Mouse (Mus musculus) midbrain, embryonic 10.5 days (tissue): ENCODE results near the gene 4930404N11Rik. TPM values are rescaled to one million over a fixed set of nuclear protein-coding genes. Genes with fewer than 3 reads are reported as not detected.
A peak's percentile ranks its signal among the peaks of the same experiment; 100 is the strongest.

ENCODE experiments used
- DNase-seq: peaks from one replicate; pipeline ENCODE4 v3.0.0-alpha.2; 2017; ENCODE audit warnings: low spot score
- H3K27ac ChIP-seq: fragments of 300-500 bp; sonication (generic); replicated peaks from 2 replicates; pipeline ENCODE4 v1.5.1; 2016; ENCODE audit warnings: mild to moderate bottlenecking
- H3K27me3 ChIP-seq: fragments of 300-500 bp; sonication (generic); 2 replicates; pipeline ENCODE4 v1.6.1; 2016; ENCODE audit warnings: low read depth, mild to moderate bottlenecking; ENCODE audit not compliant: poor library complexity, severe bottlenecking
- H3K36me3 ChIP-seq: fragments of 300-500 bp; sonication (generic); 2 replicates; pipeline ENCODE4 v1.6.1; 2016; ENCODE audit warnings: mild to moderate bottlenecking, moderate library complexity
- H3K4me1 ChIP-seq: fragments of 300-500 bp; sonication (generic); 2 replicates; pipeline ENCODE4 v1.6.1; 2016
- H3K4me3 ChIP-seq: fragments of 300-500 bp; sonication (generic); 2 replicates; pipeline ENCODE4 v1.5.1; 2016; ENCODE audit warnings: mild to moderate bottlenecking, moderate library complexity
- H3K9me3 ChIP-seq: fragments of 300-500 bp; sonication (generic); replicated peaks from 2 replicates; pipeline ENCODE4 v1.6.1; 2016; ENCODE audit warnings: mild to moderate bottlenecking
- WGBS: fragments of 180-500 bp; shearing (Covaris S2); methylation state at CpG from one replicate; pipeline ENCODE4 v1.1.7; 2016; 5-methylcytosine and 5-hydroxymethylcytosine counted together
- polyA plus RNA-seq: library from polyadenylated mRNA; unstranded; fragments of >200 nt; fragmentation: Nextera tagmentation; extraction: Ambion mirVana; gene quantifications from 2 replicates; pipeline ENCODE4 v1.2.1, GENCODE M21; 2016

The 4930404N11Rik gene
- polyA plus RNA-seq, 1 experiment from 2014 or later = 0.38 TPM

GRCm38 (mm10) chr10:81387716-81388115, 22.1 kb upstream of the 4930404N11Rik start:
- no peaks in the 10 kb centered on the region for H3K9me3 ChIP-seq
- H3K27me3 ChIP-seq = no peaks in the 10 kb centered on the region
- H3K36me3 ChIP-seq = peaks cover 50% of the 10 kb centered on the region
- WGBS = 96% methylated on average over 20 of the region's 20 CpGs
- no peak for DNase-seq
- peaks cover 41% of the 10 kb centered on the region for H3K4me1 ChIP-seq
- 0 out of 2 replicates have a peak overlapping the region, but pooled peaks have one; percentile 17 for H3K4me3 ChIP-seq
- no peak overlapping the region for H3K27ac ChIP-seq

DNA sequence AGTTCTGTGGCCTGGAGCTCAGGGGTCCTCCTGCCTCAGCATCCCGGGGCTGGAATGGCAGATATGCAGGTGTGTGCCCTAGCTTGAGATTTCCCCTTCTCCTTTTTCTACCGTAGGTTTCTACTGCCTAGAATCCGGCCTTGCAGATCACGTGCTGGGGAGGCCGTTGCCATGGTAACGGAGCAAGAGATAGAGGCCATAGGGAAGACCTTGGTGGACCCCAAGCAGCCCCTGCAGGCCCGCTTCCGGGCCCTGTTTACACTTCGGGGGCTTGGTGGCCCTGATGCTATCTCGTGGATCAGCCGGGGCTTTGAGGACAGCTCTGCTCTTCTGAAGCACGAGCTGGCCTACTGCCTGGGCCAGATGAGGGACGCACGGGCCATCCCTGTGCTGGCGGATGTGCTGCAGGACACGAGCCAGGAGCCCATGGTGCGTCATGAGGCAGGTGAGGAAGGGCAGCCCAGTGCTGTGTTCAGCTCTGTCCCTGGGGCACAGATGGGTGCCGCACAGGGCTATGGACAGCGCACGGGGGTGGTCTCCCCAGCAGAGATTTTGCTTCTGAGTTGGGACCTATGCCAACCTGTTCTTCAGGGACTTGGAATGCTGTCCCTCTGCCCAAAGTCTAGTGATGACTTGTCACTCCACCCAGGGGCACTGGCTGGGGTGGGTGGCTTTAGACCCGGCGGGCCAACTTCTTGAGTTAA, 20.1 kb upstream of the 4930404N11Rik start:
- no peak for DNase-seq
- H3K27me3 ChIP-seq = no peaks in the 10 kb centered on the region
- peaks cover 39% of the 10 kb centered on the region for H3K4me1 ChIP-seq
- peaks cover 44% of the 10 kb centered on the region for H3K36me3 ChIP-seq
- peak overlapping the region; percentile 87 for H3K4me3 ChIP-seq
- 88% methylated on average over 22 of the region's 22 CpGs for WGBS
- 0 out of 2 replicates have a peak overlapping the region, but pooled peaks have one; percentile 89 for H3K27ac ChIP-seq
- H3K9me3 ChIP-seq = no peaks in the 10 kb centered on the region

DNA sequence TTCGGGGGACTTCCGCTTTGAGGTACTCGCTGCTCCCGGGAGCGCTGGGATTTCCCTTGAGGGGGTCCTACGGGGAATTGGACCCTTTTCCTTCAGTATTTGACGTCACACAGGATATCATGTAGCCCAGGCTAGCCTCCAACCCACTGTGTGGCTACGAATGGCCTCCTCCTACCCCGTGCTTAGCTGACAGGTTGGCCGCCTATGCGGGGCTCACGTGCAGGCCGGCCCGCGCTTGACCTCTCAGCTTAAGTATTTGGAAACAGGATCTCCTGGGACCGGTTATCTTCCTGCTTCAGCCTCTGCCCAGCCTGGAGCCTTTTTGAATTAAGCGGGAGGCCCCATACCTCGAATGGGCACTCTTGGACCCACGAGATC, 19.0 kb upstream of the 4930404N11Rik start:
- WGBS = under 1% methylated on average over 19 of the region's 19 CpGs
- H3K4me3 ChIP-seq = peak overlapping the region; percentile 87
- peaks cover 28% of the 10 kb centered on the region for H3K4me1 ChIP-seq
- no peaks in the 10 kb centered on the region for H3K27me3 ChIP-seq
- H3K36me3 ChIP-seq = peaks cover 38% of the 10 kb centered on the region
- no peaks in the 10 kb centered on the region for H3K9me3 ChIP-seq
- no peak for DNase-seq
- peak overlapping the region; percentile 89 for H3K27ac ChIP-seq

DNA sequence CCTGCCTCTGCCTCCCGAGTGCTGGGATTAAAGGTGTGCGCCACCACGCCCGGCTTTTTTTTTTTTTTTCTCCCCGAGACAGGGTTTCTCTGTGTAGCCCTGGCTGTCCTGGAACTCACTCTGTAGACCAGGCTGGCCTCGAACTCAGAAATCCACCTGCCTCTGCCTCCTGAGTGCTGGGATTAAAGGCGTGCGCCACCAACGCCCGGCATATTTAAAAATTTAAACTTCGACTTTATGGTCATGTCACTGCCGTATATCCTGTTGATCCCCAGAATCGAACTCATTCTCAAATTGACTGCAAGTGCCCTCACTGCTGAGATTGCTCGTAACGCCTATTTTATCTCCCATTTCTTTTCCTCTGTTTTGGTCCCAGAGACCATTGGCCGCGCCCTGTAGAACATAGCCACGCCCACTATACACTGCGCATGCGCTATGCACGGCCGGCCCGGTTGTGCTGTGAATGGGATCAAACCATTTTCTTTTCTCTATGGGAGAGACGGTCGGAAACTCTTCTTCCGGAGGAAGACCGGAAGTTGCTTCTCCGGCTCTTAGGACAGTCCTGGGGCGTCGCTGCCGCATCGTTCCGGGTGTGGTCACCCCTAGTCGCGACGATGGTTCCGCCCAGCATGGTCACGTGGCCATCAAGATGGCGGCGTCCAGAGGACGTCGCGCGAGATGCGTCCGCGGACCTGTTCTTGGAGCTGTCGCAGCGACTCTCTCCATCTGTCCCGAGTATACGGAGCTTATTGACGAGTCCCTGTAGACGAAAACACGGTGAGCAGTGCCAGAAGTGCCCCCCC, 18.4 kb upstream of the 4930404N11Rik start, which contains the start of the genes Dohh and Gm48551:
Dohh (plus strand) TSS at position 627 of the 803 bp plus-strand sequence.
Gm48551 (plus strand) TSS at position 665 of the 803 bp plus-strand sequence.
- 8% methylated on average over 54 of the region's 54 CpGs for WGBS
- peaks cover 35% of the 10 kb centered on the region for H3K36me3 ChIP-seq

DNA sequence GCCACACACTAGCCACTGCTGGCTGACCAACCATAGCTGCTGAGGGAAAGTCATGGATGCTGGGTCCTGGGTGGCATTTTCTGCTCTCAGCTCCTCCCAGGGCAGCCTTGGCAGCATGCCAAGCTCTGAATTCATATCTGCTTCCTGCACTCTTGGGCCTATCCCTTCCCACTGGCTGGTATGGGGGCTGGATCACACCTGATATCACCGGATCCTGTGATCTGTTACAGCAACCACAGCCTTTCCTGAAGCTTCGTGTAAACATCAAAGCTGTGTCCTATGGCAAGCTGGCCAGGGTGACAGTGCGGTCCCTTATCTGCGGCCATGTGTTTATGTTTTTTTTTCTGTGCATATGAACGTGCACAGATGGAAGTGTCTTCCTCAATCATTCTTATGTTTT, 16.4 kb upstream of the 4930404N11Rik start:
- Histone ChIP-seq H3K27me3 (no peaks in the 10 kb centered on the region), H3K27ac (no peak overlapping the region), H3K4me1 (peaks cover 34% of the 10 kb centered on the region), H3K9me3 (no peaks in the 10 kb centered on the region), H3K4me3 (no peak overlapping the region), H3K36me3 (peaks cover 15% of the 10 kb centered on the region)
- DNase-seq = no peak
- 88% methylated on average over 5 of the region's 5 CpGs for WGBS

More for the DNA sequence above, 18.4 kb upstream of the 4930404N11Rik start, which contains the start of the genes Dohh and Gm48551:
- H3K4me3 ChIP-seq = peak within 1 kb of the TSS; percentile 87
- DNase-seq = peak; percentile 98
- H3K9me3 ChIP-seq = no peaks in the 10 kb centered on the region
- peaks cover 26% of the 10 kb centered on the region for H3K4me1 ChIP-seq
- H3K27ac ChIP-seq = peak within 1 kb of the TSS; percentile 89
- no peaks in the 10 kb centered on the region for H3K27me3 ChIP-seq

DNA sequence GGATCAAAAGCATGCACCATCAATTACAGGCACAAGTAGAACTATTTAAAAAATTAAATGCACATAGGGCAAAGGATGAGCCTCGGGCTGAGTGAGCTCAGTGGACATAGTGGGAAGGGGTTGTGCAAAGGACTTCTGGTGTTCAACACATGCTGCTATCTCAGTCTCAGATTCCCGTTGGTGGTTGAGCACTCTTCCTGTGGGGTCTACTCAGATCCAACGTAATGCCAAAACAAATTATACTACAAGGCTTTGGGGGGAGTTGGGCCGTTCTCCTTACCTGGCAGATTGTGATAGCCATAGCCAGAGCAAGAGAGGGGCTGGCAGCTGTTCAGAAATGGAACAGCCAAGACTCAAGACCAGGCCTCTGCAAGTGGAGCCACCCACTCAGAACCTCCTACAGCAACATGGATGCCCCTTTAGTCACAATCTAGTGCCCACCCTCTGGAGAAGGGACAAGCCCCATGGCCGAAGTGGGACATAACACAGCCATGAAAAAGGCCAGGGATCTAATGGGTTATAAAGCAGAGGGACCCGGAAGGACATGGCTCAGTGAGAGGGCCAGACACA, 14.3 kb upstream of the 4930404N11Rik start:
- H3K27me3 ChIP-seq = no peaks in the 10 kb centered on the region
- peaks cover 36% of the 10 kb centered on the region for H3K4me1 ChIP-seq
- peak overlapping the region; percentile 97 for H3K27ac ChIP-seq
- H3K4me3 ChIP-seq = no peak overlapping the region
- WGBS = 90% methylated on average over 6 of the region's 6 CpGs
- peaks cover 19% of the 10 kb centered on the region for H3K36me3 ChIP-seq
- no peak for DNase-seq
- no peaks in the 10 kb centered on the region for H3K9me3 ChIP-seq

GRCm38 (mm10) chr10:81379183-81379553, 13.6 kb upstream of the 4930404N11Rik start:
- 62% methylated on average over 3 of the region's 3 CpGs for WGBS
- no peak for DNase-seq
- Histone ChIP-seq H3K9me3 (no peaks in the 10 kb centered on the region), H3K27me3 (no peaks in the 10 kb centered on the region), H3K36me3 (peaks cover 25% of the 10 kb centered on the region), H3K4me3 (peak overlapping the region; percentile 93), H3K27ac (peak overlapping the region; percentile 97), H3K4me1 (peaks cover 32% of the 10 kb centered on the region)

GRCm38 (mm10) chr10:81378553-81379182, 13.1 kb upstream of the 4930404N11Rik start:
- peak; percentile 100 for DNase-seq
- WGBS = under 1% methylated on average over 46 of the region's 46 CpGs
- Histone ChIP-seq H3K36me3 (peaks cover 30% of the 10 kb centered on the region), H3K4me3 (peak overlapping the region; percentile 93), H3K27ac (peak overlapping the region; percentile 97), H3K27me3 (no peaks in the 10 kb centered on the region), H3K9me3 (no peaks in the 10 kb centered on the region), H3K4me1 (peaks cover 32% of the 10 kb centered on the region)

DNA sequence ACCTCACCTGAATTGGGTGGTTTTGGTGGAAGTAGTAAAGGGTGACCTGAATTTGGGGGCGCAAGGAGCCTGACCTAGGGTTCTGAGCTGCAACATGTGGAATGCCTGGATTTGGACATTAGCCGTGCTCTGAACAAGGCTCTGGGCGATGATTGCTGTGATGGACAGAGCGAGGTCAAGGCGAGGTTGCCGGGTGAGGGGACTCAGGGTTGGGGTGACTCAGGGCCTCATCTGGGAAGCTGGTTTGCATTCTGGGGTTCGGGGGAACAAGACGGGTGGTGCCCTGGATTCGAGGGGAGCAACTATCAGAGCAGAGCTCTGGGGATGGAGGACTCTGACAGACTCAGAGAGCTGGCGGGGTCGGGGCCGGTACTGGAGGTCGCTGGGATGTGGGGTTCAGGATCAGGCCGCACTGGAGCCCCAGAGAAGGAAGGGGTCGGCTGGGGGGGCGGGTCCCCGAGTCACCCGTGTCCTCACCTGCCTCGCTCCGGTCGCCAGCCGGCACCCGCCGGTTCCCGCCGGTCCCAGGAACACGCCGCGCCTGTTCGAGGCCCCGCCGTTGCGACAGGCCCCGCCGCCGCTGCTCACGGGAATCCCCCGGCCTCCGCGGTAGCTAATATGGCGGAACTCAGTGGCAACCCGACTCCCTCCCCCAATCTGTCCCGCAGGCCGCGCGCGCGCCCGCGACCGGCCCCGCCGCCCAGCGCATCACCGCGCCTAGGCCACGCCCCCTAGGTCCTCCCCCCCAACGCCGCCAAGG, 12.4 kb upstream of the 4930404N11Rik start, which contains the start of gene Fzr1:
Fzr1 (minus strand) TSS at position 724 of the 760 bp plus-strand sequence.
- peaks cover 38% of the 10 kb centered on the region for H3K4me1 ChIP-seq
- H3K9me3 ChIP-seq = no peaks in the 10 kb centered on the region
- WGBS = 1% methylated on average over 59 of the region's 59 CpGs
- no peak for DNase-seq
- H3K27ac ChIP-seq = peak within 1 kb of the TSS; percentile 97
- H3K27me3 ChIP-seq = no peaks in the 10 kb centered on the region
- H3K36me3 ChIP-seq = peaks cover 37% of the 10 kb centered on the region
- peak within 1 kb of the TSS; percentile 93 for H3K4me3 ChIP-seq

GRCm38 (mm10) chr10:81377362-81377664, 11.7 kb upstream of the 4930404N11Rik start:
- DNase-seq = no peak
- Histone ChIP-seq H3K4me3 (peak overlapping the region; percentile 93), H3K27ac (peak overlapping the region; percentile 97), H3K36me3 (peaks cover 44% of the 10 kb centered on the region), H3K9me3 (no peaks in the 10 kb centered on the region), H3K27me3 (no peaks in the 10 kb centered on the region), H3K4me1 (peaks cover 42% of the 10 kb centered on the region)
- 69% methylated on average over 2 of the region's 2 CpGs for WGBS

DNA sequence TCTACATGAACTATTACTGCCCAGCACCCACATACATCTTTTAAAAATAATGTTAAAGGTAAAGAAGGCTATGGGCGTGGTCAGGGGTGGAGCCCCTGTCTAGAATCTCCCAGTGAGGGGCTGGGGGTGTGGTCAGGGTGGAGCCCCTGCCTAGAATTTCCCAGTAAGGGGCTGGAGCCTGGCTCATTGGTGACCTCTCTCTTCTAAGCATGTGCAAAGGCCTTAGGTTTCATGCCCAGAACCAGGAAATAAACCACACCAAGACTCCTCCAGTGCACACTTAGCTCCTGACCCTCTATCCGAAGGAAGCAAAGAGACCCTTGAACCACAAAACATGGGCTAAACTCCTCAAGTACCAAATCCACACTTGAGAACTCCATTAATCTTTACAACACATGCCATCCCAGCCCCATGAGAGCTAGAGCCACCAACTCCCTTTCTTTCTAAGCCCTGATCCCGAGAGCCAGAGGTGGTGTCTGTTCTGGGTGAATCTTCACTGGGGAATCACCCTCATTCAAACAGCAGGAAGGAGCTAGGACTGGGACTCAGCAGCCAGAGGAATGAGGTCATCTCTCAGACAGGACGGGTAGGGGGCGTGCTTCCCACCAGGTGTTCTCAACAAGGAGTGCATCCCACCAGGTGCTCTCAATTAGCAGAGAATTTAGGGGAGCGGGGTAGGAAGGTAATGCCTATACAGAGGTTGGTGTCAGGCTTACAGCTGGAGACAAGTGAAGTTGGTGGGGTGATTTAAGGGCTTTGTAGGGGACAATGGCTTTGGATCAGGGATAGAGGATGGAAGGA, 11.1 kb upstream of the 4930404N11Rik start:
- WGBS = 49% methylated on average over 6 of the region's 6 CpGs
- Histone ChIP-seq H3K9me3 (no peaks in the 10 kb centered on the region), H3K36me3 (peaks cover 49% of the 10 kb centered on the region), H3K4me3 (peak overlapping the region; percentile 93), H3K4me1 (peaks cover 47% of the 10 kb centered on the region), H3K27me3 (no peaks in the 10 kb centered on the region), H3K27ac (peak overlapping the region; percentile 97)
- no peak for DNase-seq
